Mouse (Mus musculus) activated CD4-positive, CD25-positive, alpha-beta regulatory T cell, adult 4 months (primary cell): ENCODE results near the gene C1d. TPM values are rescaled to one million over a fixed set of nuclear protein-coding genes. Genes with fewer than 3 reads are reported as not detected.

ENCODE experiments used
- polyA plus RNA-seq, 2 experiments: library from polyadenylated mRNA; unstranded; fragments of 100-300 nt; shearing (Covaris generic); gene quantifications; one replicate each; pipeline ENCODE4 v1.2.1; 2017

The C1d gene
- polyA plus RNA-seq, 2 experiments from 2014 or later = 75.8 to 109 TPM

Other genes starting within 250 kb of the C1d start
- 1 to 10 TPM; 4.5 to 6.6 TPM for gene Cnrip1, start 206.0 kb upstream of the C1d start, polyA plus RNA-seq
- gene Plek, start 205.2 kb upstream of the C1d start, polyA plus RNA-seq = 1 to 10 TPM; 4.1 to 10.0 TPM
- 10 to 100 TPM; 23.5 TPM for gene Ppp3r1, start 98.3 kb upstream of the C1d start, polyA plus RNA-seq
- gene Wdr92, start 75.5 kb upstream of the C1d start, polyA plus RNA-seq = 10 to 100 TPM; 21.5 to 24.0 TPM
- gene Pno1, start 46.0 kb upstream of the C1d start, polyA plus RNA-seq = 10 to 100 TPM; 36.6 to 43.5 TPM